12 mouse cellular contexts compared by ENCODE assay signal in the genomic region with DNA sequence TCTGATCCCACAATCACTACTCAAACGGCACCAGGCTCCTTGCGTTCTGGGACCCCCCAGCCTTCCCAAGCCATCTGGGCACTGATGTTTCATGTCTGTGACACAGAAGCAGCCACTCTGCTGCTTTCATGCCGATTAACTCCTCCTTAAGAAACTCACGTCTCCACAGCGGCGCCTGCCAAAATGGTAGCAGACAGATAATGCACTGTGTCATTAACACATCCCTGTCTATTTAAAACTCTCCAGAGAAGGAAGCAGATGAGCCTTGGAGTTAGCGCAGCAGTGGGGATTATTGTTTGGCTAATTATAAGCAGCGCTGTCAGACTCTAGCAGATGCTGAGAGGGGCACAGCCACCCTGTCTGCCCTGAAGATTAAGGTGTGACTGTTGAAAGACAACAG.
DNase-seq lines count a peak whose midpoint lies in the region; ATAC-seq and TF ChIP-seq lines count a peak whose summit lies in the region.
"Had no signal": no experiment of that assay in that cellular context is flagged by ENCODE, and none has a peak within 500 bp of the region (broad histone marks: within the 10 kb centered on the region; RNA-seq: fewer than 3 reads in every experiment).

No protein-coding gene starts in this region.

- DNase-seq in MN1 (ENCODE audit: low spot score) = peak; percentile 63
- DNase-seq in layer of hippocampus, adult 8-10 months (ENCODE audit: low spot score in 2 of 2) = peak; percentile 15 to 17
- DNase-seq in midbrain, postnatal 0 days (ENCODE audit: low spot score) = peak; percentile 60
- DNase-seq in spleen, postnatal 4 days (ENCODE audit: low spot score in 2 of 2) = no peak
- DNase-seq in heart, postnatal 10 days = no peak
- no peak for DNase-seq in ovary, adult 18-20 months (ENCODE audit: low spot score)
- no peak for DNase-seq in cerebellum, adult 11 months
- DNase-seq: gastrocnemius, adult 2 months; thymus, adult 18-20 months had no signal

- H3K27me3 ChIP-seq in forebrain, embryonic 15.5 days = no peaks in the 10 kb centered on the region
- H3K27me3 ChIP-seq in midbrain, postnatal 0 days (ENCODE audit: insufficient read depth, low read length) = no peaks in the 10 kb centered on the region
- H3K27me3 ChIP-seq: heart, embryonic 15.5 days had no signal

- no peak overlapping the region for H3K4me3 ChIP-seq in forebrain, embryonic 15.5 days
- H3K4me3 ChIP-seq in midbrain, postnatal 0 days (ENCODE audit: low read depth, low read length) = peak overlapping the region; percentile 2; the same call in 1 of the 2 replicates
- H3K4me3 ChIP-seq: gastrocnemius, adult 2 months; heart, embryonic 15.5 days had no signal

- H3K36me3 ChIP-seq in forebrain, embryonic 15.5 days = no peaks in the 10 kb centered on the region
- H3K36me3 ChIP-seq in midbrain, postnatal 0 days (ENCODE audit: insufficient read depth, low read length) = no peaks in the 10 kb centered on the region
- H3K36me3 ChIP-seq: heart, embryonic 15.5 days had no signal

- no peaks in the 10 kb centered on the region for H3K9me3 ChIP-seq in forebrain, embryonic 15.5 days
- H3K9me3 ChIP-seq in midbrain, postnatal 0 days (ENCODE audit: low read length) = no peaks in the 10 kb centered on the region
- H3K9me3 ChIP-seq: heart, embryonic 15.5 days had no signal

- peak overlapping the region; percentile 70 for H3K27ac ChIP-seq in forebrain, embryonic 15.5 days (replicated peaks)
- no peak overlapping the region for H3K27ac ChIP-seq in midbrain, postnatal 0 days (ENCODE audit: low read depth, low read length)
- H3K27ac ChIP-seq: gastrocnemius, adult 2 months; heart, embryonic 15.5 days; kidney, postnatal 0 days had no signal

- peak; percentile 50 for ATAC-seq in forebrain, embryonic 15.5 days (replicated peaks)
- ATAC-seq in midbrain, postnatal 0 days (ENCODE audit: low FRiP score) = peak; percentile 45; the same call in 1 of the 2 replicates

- WGBS in forebrain, embryonic 15.5 days = 22% methylated on average over 8 of the region's 8 CpGs
- 18% methylated on average over 8 of the region's 8 CpGs for WGBS in midbrain, postnatal 0 days

- 0 out of 2 replicates have a peak overlapping the region, but pooled peaks have one; percentile 4 for H3K9ac ChIP-seq in forebrain, embryonic 15.5 days (replicated peaks)
- 0 out of 2 replicates have a peak overlapping the region, but pooled peaks have one; percentile 3 for H3K9ac ChIP-seq in midbrain, postnatal 0 days (replicated peaks; ENCODE audit: low read length, poor library complexity, severe bottlenecking)
- H3K9ac ChIP-seq: heart, embryonic 15.5 days had no signal

- intact Hi-C loops in heart, postnatal 10 days (cut with DNase I) = no loop called here

- peak overlapping the region; percentile 15; the same call in 1 of the 2 replicates for H3K4me2 ChIP-seq in forebrain, embryonic 15.5 days (replicated peaks)
- peak overlapping the region; percentile 34; the same call in 1 of the 2 replicates for H3K4me2 ChIP-seq in midbrain, postnatal 0 days (ENCODE audit: low read depth, low read length, poor library complexity, severe bottlenecking)
- H3K4me2 ChIP-seq: heart, embryonic 15.5 days had no signal

- no peak for TF ChIP-seq CTCF in midbrain, postnatal 0 days (IDR thresholded peaks at IDR 0.05)

- H3K4me1 ChIP-seq in forebrain, embryonic 15.5 days = peaks cover 40% of the 10 kb centered on the region
- H3K4me1 ChIP-seq in midbrain, postnatal 0 days (ENCODE audit: insufficient read depth, low read length) = no peaks in the 10 kb centered on the region; the same call in 1 of the 2 replicates
- H3K4me1 ChIP-seq: heart, embryonic 15.5 days had no signal

Comparison
In these comparisons a context has a peak if more than half of its experiments do, and no peak if none do; other contexts are left out.
1. DNase-seq: peak in MN1 (single experiment), layer of hippocampus, adult 8-10 months (2 of 2) and midbrain, postnatal 0 days (single experiment); none in spleen, postnatal 4 days (0 of 2), heart, postnatal 10 days (0 of 2), ovary, adult 18-20 months (single experiment) and cerebellum, adult 11 months (single experiment).